Mouse (Mus musculus) limb, embryonic 15.5 days (tissue): ENCODE results near the gene Gpc6. TPM values are rescaled to one million over a fixed set of nuclear protein-coding genes. Genes with fewer than 3 reads are reported as not detected.
"Not testable (repeated sequence)": the region's sequence is repeated elsewhere in the genome, so short reads cannot be mapped to it uniquely, and the experiment has no call there.

ENCODE experiments used
- ATAC-seq: fragments of 200-750 bp; cut with Nextera tagmentation; 2 replicates; pipeline ENCODE4 v1.8.0; 2017; ENCODE audit warnings: low read depth, moderate TSS enrichment; ENCODE audit not compliant: insufficient number of reproducible peaks, low FRiP score, low TSS enrichment
- H3K27ac ChIP-seq: fragments of 300-500 bp; sonication (generic); 2 replicates; pipeline ENCODE4 v1.5.1; 2015; ENCODE audit warnings: moderate library complexity, mild to moderate bottlenecking, inconsistent platforms
- H3K27me3 ChIP-seq: fragments of 300-500 bp; sonication (generic); 2 replicates; pipeline ENCODE4 v1.6.1; 2015; ENCODE audit warnings: inconsistent platforms
- H3K36me3 ChIP-seq: fragments of 300-500 bp; sonication (generic); 2 replicates; pipeline ENCODE4 v1.6.1; 2015; ENCODE audit warnings: inconsistent platforms
- H3K4me1 ChIP-seq: fragments of 300-500 bp; sonication (generic); 2 replicates; pipeline ENCODE4 v1.6.1; 2015; ENCODE audit warnings: inconsistent platforms
- H3K4me2 ChIP-seq: fragments of 300-500 bp; sonication (generic); 2 replicates; pipeline ENCODE4 v1.6.1; 2015; ENCODE audit warnings: mild to moderate bottlenecking, inconsistent platforms
- H3K4me3 ChIP-seq: fragments of 300-500 bp; sonication (generic); 2 replicates; pipeline ENCODE4 v1.5.1; 2015; ENCODE audit warnings: mild to moderate bottlenecking, inconsistent platforms
- H3K9ac ChIP-seq: fragments of 300-500 bp; sonication (generic); 2 replicates; pipeline ENCODE4 v1.6.1; 2015; ENCODE audit warnings: inconsistent platforms
- H3K9me3 ChIP-seq: fragments of 300-500 bp; sonication (generic); 2 replicates; pipeline ENCODE4 v1.6.1; 2016; ENCODE audit warnings: inconsistent platforms
- WGBS: fragments of 180-500 bp; shearing (Covaris S2); methylation state at CpG from one replicate; pipeline ENCODE4 v1.1.7; 2015; 5-methylcytosine and 5-hydroxymethylcytosine counted together
- polyA plus RNA-seq: library from polyadenylated mRNA; unstranded; fragments of >200 nt; fragmentation: Nextera tagmentation; extraction: Ambion mirVana; gene quantifications from 2 replicates; pipeline ENCODE4 v1.2.1, GENCODE M21; 2015

Gpc6 gene
- polyA plus RNA-seq, 1 experiment from 2014 or later, result 42.5 TPM

DNA sequence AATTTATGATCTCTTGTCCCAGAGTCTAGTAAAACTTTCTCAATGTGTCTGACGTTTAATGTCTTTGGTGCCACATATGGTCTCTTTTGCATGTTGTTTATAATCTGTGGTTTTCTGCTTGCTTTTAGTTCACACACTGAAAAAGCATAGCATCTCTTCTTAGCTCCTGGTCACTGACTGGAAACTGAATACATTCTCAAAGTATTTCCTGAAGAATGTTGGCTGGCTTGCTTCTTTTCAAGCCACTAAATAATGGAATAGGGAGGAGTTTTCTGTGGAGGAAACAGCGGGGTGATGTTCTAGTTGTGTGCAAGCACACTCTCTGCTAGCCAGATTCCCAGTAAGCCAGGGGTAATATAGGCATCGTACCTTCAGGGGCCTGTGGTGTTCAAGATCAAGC lies 502.7 kb downstream of the Gpc6 start:
- H3K4me3 ChIP-seq, result no peak overlapping the region
- H3K4me2 ChIP-seq, result no peak overlapping the region
- ATAC-seq, result no peak
- H3K27ac ChIP-seq, result no peak overlapping the region
- no peaks in the 10 kb centered on the region for H3K27me3 ChIP-seq
- H3K9me3 ChIP-seq, result no peaks in the 10 kb centered on the region
- H3K4me1 ChIP-seq, result no peaks in the 10 kb centered on the region
- WGBS, result 52% methylated on average over 3 of the region's 3 CpGs
- H3K36me3 ChIP-seq, result no peaks in the 10 kb centered on the region
- no peak overlapping the region for H3K9ac ChIP-seq

DNA sequence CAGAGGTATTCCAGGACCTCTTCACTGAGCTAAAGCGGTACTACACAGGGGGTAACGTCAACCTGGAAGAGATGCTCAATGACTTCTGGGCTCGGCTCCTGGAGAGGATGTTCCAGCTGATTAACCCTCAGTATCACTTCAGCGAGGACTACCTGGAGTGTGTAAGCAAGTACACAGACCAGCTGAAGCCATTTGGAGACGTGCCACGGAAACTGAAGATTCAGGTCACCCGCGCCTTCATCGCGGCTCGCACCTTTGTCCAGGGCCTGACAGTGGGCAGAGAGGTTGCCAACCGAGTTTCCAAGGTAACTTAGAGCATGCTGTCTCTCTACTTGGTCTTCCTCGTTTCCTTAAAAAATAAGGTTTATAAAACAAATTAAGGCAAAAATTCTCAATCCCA lies 510.6 kb downstream of the Gpc6 start:
- H3K36me3 ChIP-seq, result no peaks in the 10 kb centered on the region
- no peak overlapping the region for H3K9ac ChIP-seq
- 93% methylated on average over 13 of the region's 13 CpGs for WGBS
- H3K9me3 ChIP-seq, result no peaks in the 10 kb centered on the region
- no peak for ATAC-seq
- H3K27ac ChIP-seq, result no peak overlapping the region
- no peak overlapping the region for H3K4me3 ChIP-seq
- H3K4me1 ChIP-seq, result no peaks in the 10 kb centered on the region; the same call in 1 of the 2 replicates
- H3K4me2 ChIP-seq, result no peak overlapping the region
- no peaks in the 10 kb centered on the region for H3K27me3 ChIP-seq

DNA sequence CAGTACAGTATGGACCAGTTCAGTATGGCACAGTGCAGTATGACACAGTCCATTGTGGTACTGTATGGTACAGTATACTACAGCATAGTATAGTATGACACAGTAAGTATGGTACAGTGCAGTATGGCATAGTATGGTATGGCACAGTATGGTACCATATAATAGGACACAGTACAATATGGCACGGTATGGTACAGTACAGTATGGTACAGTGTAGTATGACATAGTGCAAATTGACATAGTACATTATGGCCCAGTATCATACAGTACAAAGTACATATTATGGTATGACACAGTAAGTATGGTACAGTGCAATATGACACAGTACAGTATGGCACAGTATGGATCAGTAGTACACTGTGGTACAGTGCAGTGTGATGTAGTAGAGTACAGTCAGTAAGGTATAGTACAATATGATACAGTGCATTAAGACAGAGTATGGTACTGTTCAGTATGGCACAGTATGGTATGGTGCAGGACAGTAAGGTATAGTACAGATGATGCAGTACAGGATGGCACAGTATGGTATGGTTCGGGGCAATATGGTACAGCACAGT lies 521.6 kb downstream of the Gpc6 start:
- not testable (repeated sequence) for H3K36me3 ChIP-seq, H3K4me2 ChIP-seq, H3K27ac ChIP-seq, H3K4me1 ChIP-seq, H3K9me3 ChIP-seq, H3K9ac ChIP-seq, H3K27me3 ChIP-seq, H3K4me3 ChIP-seq
- ATAC-seq, result peak; percentile 30; the same call in 1 of the 2 replicates
- WGBS, result 93% methylated on average over 2 of the region's 2 CpGs

DNA sequence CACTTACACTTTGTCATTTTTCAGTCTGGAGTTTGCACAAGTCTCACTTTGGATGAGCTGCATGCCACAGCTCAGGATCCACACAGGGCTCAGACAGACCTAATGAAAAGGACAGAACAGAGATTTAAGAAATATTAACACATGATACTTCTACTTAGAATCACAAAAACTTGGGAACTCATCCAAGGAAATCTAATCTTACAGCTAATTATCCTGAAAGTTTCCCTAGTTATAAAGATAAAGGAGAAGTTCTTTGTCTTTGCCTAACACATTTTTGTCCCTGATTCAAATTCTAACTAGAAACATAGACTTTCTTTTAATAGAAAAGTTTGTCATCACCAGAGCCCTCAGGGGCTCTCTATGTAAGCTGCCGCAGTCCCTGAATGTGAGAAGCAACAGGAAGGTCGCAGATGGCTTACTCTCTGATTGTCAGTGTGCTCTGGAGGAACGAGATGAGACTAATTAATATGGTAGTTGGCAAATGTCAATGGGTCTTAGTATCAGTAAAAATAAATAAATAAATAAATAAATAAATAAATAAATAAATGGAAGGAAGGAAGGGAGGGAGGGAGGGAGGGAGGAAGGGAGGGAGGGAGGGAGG lies 526.4 kb downstream of the Gpc6 start:
- no peak overlapping the region for H3K9ac ChIP-seq
- H3K27me3 ChIP-seq, result no peaks in the 10 kb centered on the region
- H3K27ac ChIP-seq, result no peak overlapping the region
- H3K36me3 ChIP-seq, result no peaks in the 10 kb centered on the region
- no peak for ATAC-seq
- no peak overlapping the region for H3K4me3 ChIP-seq
- no peaks in the 10 kb centered on the region for H3K4me1 ChIP-seq
- H3K9me3 ChIP-seq, result no peaks in the 10 kb centered on the region
- 46% methylated on average over 3 of the region's 3 CpGs for WGBS
- H3K4me2 ChIP-seq, result no peak overlapping the region

DNA sequence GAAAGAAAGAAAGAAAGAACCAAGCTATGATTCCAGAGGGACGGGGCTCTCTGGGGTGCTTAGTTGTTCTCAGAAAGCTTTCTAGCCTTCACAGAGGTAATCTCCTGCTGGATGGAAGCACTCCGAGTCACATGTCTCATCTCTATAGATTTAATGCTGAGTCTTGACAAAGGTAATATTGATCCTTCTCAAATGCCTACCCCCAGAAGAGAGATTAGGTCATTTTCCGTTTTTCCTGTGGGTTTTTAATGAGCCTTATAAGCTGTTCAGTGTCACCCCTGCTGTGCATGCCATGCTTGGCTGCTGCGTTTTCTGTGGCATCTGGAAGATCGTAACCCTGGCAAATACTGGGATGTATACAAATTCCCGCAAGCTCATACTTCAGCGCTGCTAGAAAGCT lies 527.0 kb downstream of the Gpc6 start:
- Histone ChIP-seq H3K4me2 (no peak overlapping the region), H3K27me3 (no peaks in the 10 kb centered on the region), H3K36me3 (no peaks in the 10 kb centered on the region), H3K9me3 (no peaks in the 10 kb centered on the region), H3K27ac (no peak overlapping the region), H3K9ac (no peak overlapping the region), H3K4me1 (no peaks in the 10 kb centered on the region), H3K4me3 (no peak overlapping the region)
- no peak for ATAC-seq
- 46% methylated on average over 7 of the region's 7 CpGs for WGBS

DNA sequence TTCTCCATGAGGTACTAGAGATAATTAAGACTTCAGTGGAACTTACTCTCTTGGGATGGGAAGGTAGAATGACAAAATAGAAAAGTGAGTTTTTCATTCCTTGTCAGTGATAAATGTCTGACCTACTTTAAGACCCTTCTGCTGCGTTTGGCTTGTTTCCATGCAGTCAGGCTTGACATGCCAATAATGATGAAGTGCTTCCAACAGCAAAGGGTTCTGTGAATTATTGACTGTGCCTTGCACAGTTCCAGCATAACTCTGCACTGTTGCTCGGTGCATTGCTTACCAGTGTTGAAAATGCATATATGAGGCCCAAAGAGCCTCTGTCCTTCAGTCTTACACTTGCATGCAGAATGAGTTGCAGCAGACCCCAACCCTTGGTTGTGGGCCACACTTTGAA lies 548.3 kb downstream of the Gpc6 start:
- Histone ChIP-seq H3K9me3 (no peaks in the 10 kb centered on the region), H3K36me3 (no peaks in the 10 kb centered on the region), H3K27ac (no peak overlapping the region), H3K4me2 (no peak overlapping the region), H3K27me3 (no peaks in the 10 kb centered on the region), H3K4me3 (no peak overlapping the region), H3K4me1 (no peaks in the 10 kb centered on the region), H3K9ac (no peak overlapping the region)
- no peak for ATAC-seq
- 60% methylated on average over 2 of the region's 2 CpGs for WGBS

DNA sequence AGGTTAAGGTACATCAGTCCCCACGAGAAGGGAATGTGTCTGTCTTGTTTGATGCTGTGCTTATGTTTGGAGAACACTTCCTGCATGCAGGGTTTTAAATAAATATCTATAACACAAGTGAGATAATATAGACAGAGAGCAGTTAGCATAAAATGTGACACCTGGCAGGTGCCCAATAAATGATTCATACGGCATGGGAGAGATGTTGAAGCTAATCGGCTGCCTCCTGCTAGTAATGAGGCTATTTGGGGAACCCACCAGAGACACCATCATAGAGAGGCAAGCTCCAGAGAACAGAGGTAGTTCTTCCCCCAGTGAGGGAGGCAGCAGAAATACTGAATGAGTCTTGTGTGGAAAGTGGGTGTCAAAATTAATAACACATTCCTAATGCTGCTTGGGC lies 553.8 kb downstream of the Gpc6 start:
- H3K4me2 ChIP-seq, result no peak overlapping the region
- H3K27ac ChIP-seq, result no peak overlapping the region
- WGBS, result 61% methylated on average over 3 of the region's 3 CpGs
- no peak overlapping the region for H3K9ac ChIP-seq
- H3K27me3 ChIP-seq, result no peaks in the 10 kb centered on the region
- H3K36me3 ChIP-seq, result no peaks in the 10 kb centered on the region
- H3K4me3 ChIP-seq, result no peak overlapping the region
- H3K9me3 ChIP-seq, result no peaks in the 10 kb centered on the region
- H3K4me1 ChIP-seq, result no peaks in the 10 kb centered on the region
- ATAC-seq, result no peak

DNA sequence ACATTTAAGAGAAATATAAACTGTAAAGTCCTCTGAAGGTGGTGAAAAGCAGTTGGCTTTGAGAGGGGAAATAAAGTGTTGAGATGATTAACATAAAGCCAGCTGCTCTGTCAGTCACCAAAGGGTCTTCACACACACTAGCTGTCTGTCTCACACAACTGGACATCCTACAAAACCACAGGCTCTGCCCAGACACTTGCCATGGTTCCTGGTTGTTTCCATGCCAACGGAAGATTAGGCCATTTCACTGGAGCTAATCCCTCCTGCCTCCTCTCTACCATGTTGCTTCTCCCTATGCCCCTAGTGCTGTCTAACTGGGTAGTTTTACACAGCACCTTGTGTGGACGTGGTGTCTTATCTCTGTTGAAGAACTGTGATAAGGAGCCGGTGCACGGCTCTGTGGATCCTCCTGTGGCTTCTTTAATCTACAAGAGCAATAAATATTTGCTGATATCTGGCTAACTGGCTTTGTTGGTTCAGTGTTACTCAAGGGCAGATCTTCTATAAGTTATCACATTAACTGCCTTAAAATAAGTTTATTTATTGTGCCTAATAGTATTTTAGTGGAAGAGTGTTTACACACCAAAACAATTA lies 562.1 kb downstream of the Gpc6 start:
- ATAC-seq, result no peak
- whole genome bisulfite sequencing, result 72% methylated on average over 4 of the region's 4 CpGs
- Histone ChIP-seq H3K9ac (no peak overlapping the region), H3K9me3 (no peaks in the 10 kb centered on the region), H3K4me1 (no peaks in the 10 kb centered on the region; the same call in 1 of the 2 replicates), H3K27me3 (no peaks in the 10 kb centered on the region), H3K4me2 (no peak overlapping the region), H3K4me3 (no peak overlapping the region), H3K27ac (no peak overlapping the region), H3K36me3 (no peaks in the 10 kb centered on the region)

DNA sequence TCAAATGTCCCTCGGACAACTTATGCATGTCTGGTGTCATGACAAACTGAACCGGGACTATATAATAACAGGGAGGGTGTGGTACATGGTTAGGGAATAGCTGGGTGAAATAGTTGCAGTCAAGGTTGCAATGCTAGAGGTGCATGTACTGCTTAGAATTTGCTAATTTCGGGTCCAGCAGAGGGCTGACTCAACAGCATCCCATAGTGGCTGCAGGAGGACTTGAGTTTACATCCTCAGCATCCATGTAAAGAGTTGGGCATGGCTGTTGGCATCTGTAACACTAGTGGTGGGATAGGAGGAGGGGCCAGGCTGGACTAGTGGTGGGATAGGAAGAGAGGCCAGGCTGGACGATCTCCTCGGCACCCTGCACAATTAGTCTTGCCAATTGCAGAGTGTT lies 565.4 kb downstream of the Gpc6 start:
- ATAC-seq, result no peak
- H3K4me3 ChIP-seq, result no peak overlapping the region
- H3K27ac ChIP-seq, result no peak overlapping the region
- WGBS, result 63% methylated on average over 5 of the region's 5 CpGs
- no peaks in the 10 kb centered on the region for H3K36me3 ChIP-seq
- H3K27me3 ChIP-seq, result no peaks in the 10 kb centered on the region
- H3K9me3 ChIP-seq, result no peaks in the 10 kb centered on the region
- no peaks in the 10 kb centered on the region; the same call in 1 of the 2 replicates for H3K4me1 ChIP-seq
- no peak overlapping the region for H3K4me2 ChIP-seq
- no peak overlapping the region for H3K9ac ChIP-seq

DNA sequence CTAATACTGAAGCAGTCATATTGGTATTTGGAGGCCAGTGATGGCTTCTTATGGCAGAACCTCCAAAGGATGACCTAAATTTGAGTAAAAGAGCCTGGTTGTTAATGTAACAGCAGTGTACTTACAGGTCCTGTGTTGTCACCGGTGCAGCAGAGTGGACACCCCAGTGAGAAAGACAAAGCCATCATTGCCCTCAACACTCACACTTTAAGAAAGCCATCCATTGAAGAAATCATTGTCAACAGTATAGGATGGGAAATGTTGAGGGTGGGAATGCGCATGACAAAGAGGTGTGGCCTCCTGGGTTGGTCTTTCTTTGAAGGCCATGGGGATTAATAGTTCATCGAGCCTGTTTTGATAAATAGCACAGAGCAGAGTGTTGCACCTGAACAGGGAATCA lies 570.0 kb downstream of the Gpc6 start:
- no peak overlapping the region for H3K9ac ChIP-seq
- H3K27ac ChIP-seq, result no peak overlapping the region
- no peak overlapping the region for H3K4me2 ChIP-seq
- 66% methylated on average over 3 of the region's 3 CpGs for WGBS
- H3K9me3 ChIP-seq, result no peaks in the 10 kb centered on the region
- H3K4me3 ChIP-seq, result no peak overlapping the region
- H3K36me3 ChIP-seq, result no peaks in the 10 kb centered on the region
- no peaks in the 10 kb centered on the region for H3K27me3 ChIP-seq
- no peak for ATAC-seq
- H3K4me1 ChIP-seq, result no peaks in the 10 kb centered on the region

DNA sequence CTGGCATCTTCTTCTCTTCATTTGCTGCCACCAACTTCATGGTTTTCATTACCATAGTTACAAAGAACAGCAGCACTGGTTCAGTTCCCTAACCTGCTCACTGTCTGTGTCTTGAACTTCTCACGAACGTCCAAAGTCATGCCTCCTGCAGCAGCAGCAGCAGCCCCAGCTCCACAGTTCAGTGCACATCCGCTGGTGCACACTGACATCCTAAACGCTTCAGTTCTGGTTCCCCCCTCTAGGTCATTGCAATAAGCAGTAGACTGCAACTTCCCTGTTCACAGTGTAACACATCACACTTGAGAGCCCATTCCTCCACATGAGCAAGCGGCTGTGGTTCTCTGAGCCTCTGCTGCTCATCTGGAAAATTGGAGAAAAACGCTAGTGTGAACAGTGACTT lies 573.7 kb downstream of the Gpc6 start:
- ATAC-seq, result no peak
- H3K4me1 ChIP-seq, result no peaks in the 10 kb centered on the region
- no peak overlapping the region for H3K4me3 ChIP-seq
- H3K4me2 ChIP-seq, result no peak overlapping the region
- 81% methylated on average over 6 of the region's 6 CpGs for WGBS
- no peak overlapping the region for H3K9ac ChIP-seq
- no peak overlapping the region for H3K27ac ChIP-seq
- no peaks in the 10 kb centered on the region for H3K36me3 ChIP-seq
- no peaks in the 10 kb centered on the region for H3K27me3 ChIP-seq
- H3K9me3 ChIP-seq, result no peaks in the 10 kb centered on the region

DNA sequence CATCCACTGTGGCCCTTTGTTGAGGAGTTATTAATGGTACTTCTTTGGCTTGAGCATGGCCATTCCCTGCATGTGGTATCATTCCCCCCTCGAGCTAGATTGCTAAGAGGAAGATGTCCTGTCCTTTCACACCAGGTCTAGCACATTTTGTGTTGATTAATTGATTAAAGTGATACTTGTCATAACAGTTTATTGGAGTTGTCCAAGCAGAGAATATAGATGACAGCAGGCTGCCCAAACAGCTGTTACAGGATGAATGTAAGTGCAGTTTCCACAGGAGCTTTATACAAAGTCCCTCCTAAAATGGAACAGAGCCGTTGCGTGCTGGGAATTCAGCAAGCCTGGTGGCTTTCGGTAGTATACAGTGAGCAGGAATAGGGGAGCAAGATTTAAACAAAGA lies 574.2 kb downstream of the Gpc6 start:
- Histone ChIP-seq H3K4me2 (no peak overlapping the region), H3K9me3 (no peaks in the 10 kb centered on the region), H3K9ac (no peak overlapping the region), H3K27me3 (no peaks in the 10 kb centered on the region), H3K4me1 (no peaks in the 10 kb centered on the region), H3K36me3 (no peaks in the 10 kb centered on the region), H3K27ac (no peak overlapping the region), H3K4me3 (no peak overlapping the region)
- 83% methylated on average over 4 of the region's 4 CpGs for WGBS
- ATAC-seq, result no peak
